Mouse (Mus musculus) olfactory bulb, adult 2 months (tissue): ENCODE measurements around the gene Ldb3.

Experiments used
- CTCF ChIP-seq: fragments of 200-500 bp; IDR thresholded peaks from 2 replicates; pipeline ENCODE4 v1.5.1; 2012; ENCODE audit warnings: low read depth, mild to moderate bottlenecking, low read length, moderate library complexity; ENCODE audit not compliant: insufficient read depth
- POLR2A ChIP-seq: fragments of 200-500 bp; IDR thresholded peaks from 2 replicates; pipeline ENCODE4 v1.6.1; 2012; ENCODE audit warnings: mild to moderate bottlenecking, low read depth, low read length, moderate library complexity; ENCODE audit not compliant: insufficient read depth

GRCm38 (mm10) chr14:34552226-34552625 lies 36.3 kb downstream of the Ldb3 start:
- no peak for TF ChIP-seq CTCF
- no peak for TF ChIP-seq POLR2A
